28 mouse cellular contexts compared by ENCODE assay signal in genomic region chr11:80101298-80101697, GRCm38 (mm10). TPM values are rescaled to one million over a fixed set of nuclear protein-coding genes. Genes with fewer than 3 reads are reported as not detected.
DNase-seq lines count a peak whose midpoint lies in the region; ATAC-seq and TF ChIP-seq lines count a peak whose summit lies in the region.
"Had no signal": no experiment of that assay in that cellular context is flagged by ENCODE, and none has a peak within 500 bp of the region (broad histone marks: within the 10 kb centered on the region; RNA-seq: fewer than 3 reads in every experiment).

No protein-coding gene starts in this region.

- 0 out of 2 replicates have a peak overlapping the region, but pooled peaks have one; percentile 10 for H3K27ac ChIP-seq in liver, embryonic 12.5 days
- H3K27ac ChIP-seq in liver, embryonic 15.5 days (replicated peaks): no peak overlapping the region
- H3K27ac ChIP-seq: forebrain, embryonic 10.5 days; forebrain, embryonic 13.5 days; heart, adult 2 months; heart, embryonic 10.5 days; heart, embryonic 13.5 days; hindbrain, embryonic 14.5 days had no signal

- H3K4me3 ChIP-seq in G1E (ENCODE audit: low read depth, low read length): peak overlapping the region; percentile 40; the same call in 1 of the 2 replicates
- no peak overlapping the region for H3K4me3 ChIP-seq in liver, embryonic 12.5 days
- no peak overlapping the region for H3K4me3 ChIP-seq in liver, embryonic 15.5 days (replicated peaks)
- H3K4me3 ChIP-seq: forebrain, embryonic 10.5 days; forebrain, embryonic 13.5 days; heart, adult 2 months; heart, embryonic 10.5 days; heart, embryonic 13.5 days had no signal

- 41% methylated on average over 6 of the region's 6 CpGs for whole genome bisulfite sequencing in liver, embryonic 12.5 days (ENCODE audit: insufficient replicate concordance)
- 40% methylated on average over 6 of the region's 6 CpGs for WGBS in liver, embryonic 15.5 days (ENCODE audit: insufficient replicate concordance)

- peaks cover 58% of the 10 kb centered on the region for H3K4me1 ChIP-seq in G1E (ENCODE audit: insufficient read depth, low read depth, low read length)
- peaks cover 13% of the 10 kb centered on the region for H3K4me1 ChIP-seq in liver, embryonic 12.5 days
- peaks cover 14% of the 10 kb centered on the region for H3K4me1 ChIP-seq in liver, embryonic 15.5 days (replicated peaks)
- H3K4me1 ChIP-seq: forebrain, embryonic 10.5 days; forebrain, embryonic 13.5 days; heart, embryonic 10.5 days; heart, embryonic 13.5 days had no signal

- peak; percentile 76 for ATAC-seq in G1E (ENCODE audit: extremely low read depth, insufficient number of reproducible peaks, low FRiP score, poor library complexity, severe bottlenecking)
- ATAC-seq in liver, embryonic 12.5 days: peak; percentile 76
- ATAC-seq in liver, embryonic 15.5 days (ENCODE audit: insufficient read depth): peak; percentile 63; the same call in 1 of the 2 replicates
- ATAC-seq in megakaryocyte progenitor cell, adult 5-6 weeks (replicated peaks; ENCODE audit: poor library complexity): 0 out of 2 replicates have a peak, but pooled peaks have one; percentile 11
- no peak for ATAC-seq in monocyte, adult 5-6 weeks (replicated peaks; ENCODE audit: insufficient number of reproducible peaks, low FRiP score, low TSS enrichment, poor library complexity, severe bottlenecking)
- ATAC-seq: activated CD4-positive, CD25-positive, alpha-beta regulatory T cell, adult 4 months; forebrain, embryonic 13.5 days; forebrain, embryonic 16.5 days had no signal

- H3K36me3 ChIP-seq in G1E (replicated peaks): peaks cover 81% of the 10 kb centered on the region
- H3K36me3 ChIP-seq in liver, embryonic 12.5 days: peaks cover 94% of the 10 kb centered on the region
- H3K36me3 ChIP-seq in liver, embryonic 15.5 days (replicated peaks): peaks cover 91% of the 10 kb centered on the region

- H3K9ac ChIP-seq in liver, embryonic 12.5 days: no peak overlapping the region
- H3K9ac ChIP-seq in liver, embryonic 15.5 days: no peak overlapping the region
- H3K9ac ChIP-seq: forebrain, embryonic 13.5 days; heart, embryonic 13.5 days; hindbrain, embryonic 14.5 days had no signal

- H3K9me3 ChIP-seq in G1E (replicated peaks): no peaks in the 10 kb centered on the region
- no peaks in the 10 kb centered on the region for H3K9me3 ChIP-seq in liver, embryonic 12.5 days (replicated peaks)
- no peaks in the 10 kb centered on the region for H3K9me3 ChIP-seq in liver, embryonic 15.5 days (replicated peaks)
- H3K9me3 ChIP-seq: forebrain, embryonic 10.5 days; forebrain, embryonic 13.5 days; heart, embryonic 10.5 days; heart, embryonic 13.5 days had no signal

- TF ChIP-seq CTCF in G1E (IDR thresholded peaks at IDR 0.05; ENCODE audit: low read depth, low read length): no peak

- peak overlapping the region; percentile 16; the same call in 1 of the 2 replicates for H3K4me2 ChIP-seq in liver, embryonic 12.5 days
- no peak overlapping the region; the same call in 1 of the 2 replicates for H3K4me2 ChIP-seq in liver, embryonic 15.5 days
- H3K4me2 ChIP-seq: forebrain, embryonic 13.5 days; heart, embryonic 13.5 days; hindbrain, embryonic 14.5 days had no signal

- H3K27me3 ChIP-seq in G1E (ENCODE audit: insufficient read depth, low read length): no peaks in the 10 kb centered on the region
- H3K27me3 ChIP-seq in liver, embryonic 12.5 days (replicated peaks): no peaks in the 10 kb centered on the region
- no peaks in the 10 kb centered on the region for H3K27me3 ChIP-seq in liver, embryonic 15.5 days
- H3K27me3 ChIP-seq: CH12.LX; forebrain, embryonic 13.5 days; heart, embryonic 13.5 days had no signal

- DNase-seq in G1E (ENCODE audit: low spot score): peak; percentile 24
- no peak for DNase-seq in thymus, postnatal 4 days
- no peak for DNase-seq in retina, embryonic 14.5 days (ENCODE audit: low spot score)
- DNase-seq: adrenal gland, adult 8-10 months; adrenal gland, postnatal 25 days; B cell, adult 2 months; cerebellum, adult 11-12 months; cerebellum, adult 8-10 months; cerebellum, postnatal 10 days; cerebellum, postnatal 36 days; gastrocnemius, postnatal 10 days; gastrocnemius, postnatal 36 days; heart, adult 2 months; heart, postnatal 14 days; heart, postnatal 4 days had no signal

RNA-seq across cellular contexts. Expression of gene Atad5, which starts 12.1 kb away (rescaled TPM):
- total RNA-seq in G1E (2014; fragmentation: Nextera tagmentation): 88.0 and 98.7 TPM in 2 replicates
- total RNA-seq in G1E (2017): 61.9 and 69.2 TPM in 2 replicates
- polyA plus RNA-seq in G1E (2012): 6.7 and 7.0 TPM in 2 replicates
- 15.0 and 15.9 TPM in 2 replicates for polyA plus RNA-seq in liver, embryonic 12.5 days (2016; fragmentation: Nextera tagmentation; extraction: Ambion mirVana)
- polyA plus RNA-seq in liver, embryonic 15.5 days (2015; fragmentation: Nextera tagmentation; extraction: Ambion mirVana): 9.1 and 9.4 TPM in 2 replicates
- 37.0 and 42.8 TPM in 2 replicates for total RNA-seq in megakaryocyte progenitor cell, adult 5-6 weeks (2015)
- 28.2 and 42.1 TPM in 2 replicates for total RNA-seq in megakaryocyte progenitor cell, adult 5-6 weeks (2017)
- total RNA-seq in monocyte, adult 5-6 weeks (2017): 3.5 to 5.8 TPM (median 4.6 TPM) in 3 replicates

RNA-seq across cellular contexts. Expression of gene Crlf3, which starts 20.5 kb away (rescaled TPM):
- total RNA-seq in G1E (2014; fragmentation: Nextera tagmentation) (132 and 144 TPM in 2 replicates), G1E (2017) (257 and 265 TPM in 2 replicates)
- polyA plus RNA-seq in G1E (2012): 62.4 and 67.6 TPM in 2 replicates
- polyA plus RNA-seq in liver, embryonic 12.5 days (2016; fragmentation: Nextera tagmentation; extraction: Ambion mirVana): 109 and 111 TPM in 2 replicates
- polyA plus RNA-seq in liver, embryonic 15.5 days (2015; fragmentation: Nextera tagmentation; extraction: Ambion mirVana): 106 and 115 TPM in 2 replicates
- total RNA-seq in megakaryocyte progenitor cell, adult 5-6 weeks (2015): 65.2 and 69.4 TPM in 2 replicates
- total RNA-seq in megakaryocyte progenitor cell, adult 5-6 weeks (2017): 87.4 and 95.7 TPM in 2 replicates
- 144 to 183 TPM (median 162 TPM) in 3 replicates for total RNA-seq in monocyte, adult 5-6 weeks (2017)

RNA-seq across cellular contexts. Expression of gene Tefm, which starts 40.7 kb away (rescaled TPM):
- total RNA-seq in G1E (2014; fragmentation: Nextera tagmentation) (15.9 and 16.3 TPM in 2 replicates), G1E (2017) (24.4 and 27.1 TPM in 2 replicates)
- 1.0 and 1.4 TPM in 2 replicates for polyA plus RNA-seq in G1E (2012)
- polyA plus RNA-seq in liver, embryonic 12.5 days (2016; fragmentation: Nextera tagmentation; extraction: Ambion mirVana): 18.2 and 22.4 TPM in 2 replicates
- polyA plus RNA-seq in liver, embryonic 15.5 days (2015; fragmentation: Nextera tagmentation; extraction: Ambion mirVana): 11.9 and 12.2 TPM in 2 replicates
- 26.8 and 28.9 TPM in 2 replicates for total RNA-seq in megakaryocyte progenitor cell, adult 5-6 weeks (2015)
- total RNA-seq in megakaryocyte progenitor cell, adult 5-6 weeks (2017): 21.1 and 27.3 TPM in 2 replicates
- total RNA-seq in monocyte, adult 5-6 weeks (2017): 2.9 to 11.4 TPM (median 5.8 TPM) in 3 replicates

RNA-seq across cellular contexts. Expression of gene Adap2, which starts 52.6 kb away (rescaled TPM):
- total RNA-seq in G1E (2014; fragmentation: Nextera tagmentation): not detected in 2 replicates
- total RNA-seq in G1E (2017): not detected in 2 replicates
- not detected in 2 replicates for polyA plus RNA-seq in G1E (2012)
- polyA plus RNA-seq in liver, embryonic 12.5 days (2016; fragmentation: Nextera tagmentation; extraction: Ambion mirVana): 2.7 and 2.8 TPM in 2 replicates
- polyA plus RNA-seq in liver, embryonic 15.5 days (2015; fragmentation: Nextera tagmentation; extraction: Ambion mirVana): 6.5 and 8.2 TPM in 2 replicates
- total RNA-seq in megakaryocyte progenitor cell, adult 5-6 weeks (2015): 0.07 and 0.17 TPM in 2 replicates
- 0.12 and 0.61 TPM in 2 replicates for total RNA-seq in megakaryocyte progenitor cell, adult 5-6 weeks (2017)
- total RNA-seq in monocyte, adult 5-6 weeks (2017): 6.7 to 11.8 TPM (median 8.7 TPM) in 3 replicates
- total RNA-seq: CH12.LX; granulocyte monocyte progenitor cell, adult 5-6 weeks had no signal
